In the genomic region with DNA sequence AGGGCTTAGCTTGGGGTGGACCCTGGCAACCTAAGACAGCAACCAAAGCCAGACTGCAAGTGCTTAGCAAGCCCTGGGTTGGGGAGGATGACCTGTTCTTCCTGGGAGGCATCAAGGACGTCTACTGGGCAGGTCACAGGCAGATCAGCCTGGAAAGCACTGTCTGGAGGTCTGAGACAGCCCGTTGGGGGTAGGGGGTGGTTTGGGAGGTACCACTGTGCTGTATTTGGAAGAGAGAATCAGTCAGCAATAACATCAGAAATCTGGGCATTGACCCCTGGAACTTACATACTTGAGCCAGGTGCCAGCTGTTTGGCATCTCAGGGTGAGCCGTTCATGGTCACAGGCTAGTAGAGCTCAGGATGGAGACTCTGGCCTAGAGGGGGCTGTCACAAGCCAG, we compare ENCODE assay signal across 28 mouse cellular contexts. TPM values are rescaled to one million over a fixed set of nuclear protein-coding genes. Genes with fewer than 3 reads are reported as not detected.
"Had no signal": no experiment of that assay in that cellular context is flagged by ENCODE, and none has a peak within 500 bp of the region (broad histone marks: within the 10 kb centered on the region; RNA-seq: fewer than 3 reads in every experiment).

No protein-coding gene starts in this region.

- H3K9me3 ChIP-seq: heart, embryonic 12.5 days; hindbrain, embryonic 10.5 days; hindbrain, embryonic 12.5 days; limb, embryonic 10.5 days; limb, embryonic 12.5 days had no signal

- H3K9ac ChIP-seq: heart, embryonic 12.5 days; hindbrain, embryonic 12.5 days; hindbrain, embryonic 14.5 days; limb, embryonic 12.5 days had no signal

- DNase-seq: gastrocnemius, adult 2 months; gastrocnemius, postnatal 10 days; gastrocnemius, postnatal 25 days; heart, adult 2 months; heart, postnatal 10 days; heart, postnatal 4 days; kidney, adult 18-20 months; kidney, adult 8-10 months; kidney, postnatal 10 days; kidney, postnatal 4 days had no signal

- H3K27ac ChIP-seq: gastrocnemius, adult 2 months; heart, adult 2 months; hindbrain, embryonic 10.5 days; hindbrain, embryonic 12.5 days; hindbrain, embryonic 14.5 days; layer of hippocampus, adult 2 months; left cerebral cortex, adult 2 months; limb, embryonic 10.5 days; limb, embryonic 12.5 days had no signal

- H3K4me2 ChIP-seq: heart, embryonic 12.5 days; hindbrain, embryonic 12.5 days; hindbrain, embryonic 14.5 days; limb, embryonic 12.5 days had no signal

- H3K27me3 ChIP-seq: hindbrain, embryonic 12.5 days; limb, embryonic 12.5 days had no signal

- ATAC-seq: forebrain, embryonic 16.5 days; hindbrain, embryonic 16.5 days; inflammation-experienced regulatory T-cells, adult 6 months; intestine, postnatal 0 days had no signal

- H3K4me3 ChIP-seq: gastrocnemius, adult 2 months; heart, adult 2 months; heart, embryonic 12.5 days; hindbrain, embryonic 10.5 days; hindbrain, embryonic 12.5 days; layer of hippocampus, adult 2 months; left cerebral cortex, adult 2 months; limb, embryonic 10.5 days; limb, embryonic 12.5 days had no signal

- H3K4me1 ChIP-seq: heart, embryonic 12.5 days; hindbrain, embryonic 10.5 days; hindbrain, embryonic 12.5 days; limb, embryonic 10.5 days had no signal

- H3K36me3 ChIP-seq: heart, embryonic 12.5 days; hindbrain, embryonic 10.5 days; hindbrain, embryonic 12.5 days; limb, embryonic 10.5 days; limb, embryonic 12.5 days had no signal

RNA-seq across cellular contexts. Expression of gene Prr23a1, which starts 26.2 kb away (rescaled TPM):
- polyA plus RNA-seq: forebrain, embryonic 16.5 days; frontal cortex, adult 2 months; heart, adult 2 months; heart, embryonic 12.5 days; heart, embryonic 14.5 days; heart, embryonic 16.5 days; hindbrain, embryonic 10.5 days; hindbrain, embryonic 12.5 days; inflammation-experienced regulatory T-cells, adult 6 months; intestine, postnatal 0 days; kidney, embryonic 14.5 days; kidney, embryonic 16.5 days; limb, embryonic 10.5 days; limb, embryonic 12.5 days; limb, embryonic 14.5 days had no signal

RNA-seq across cellular contexts. Expression of gene Prr23a2, which starts 40.2 kb away (rescaled TPM):
- polyA plus RNA-seq: forebrain, embryonic 16.5 days; frontal cortex, adult 2 months; heart, adult 2 months; heart, embryonic 12.5 days; heart, embryonic 14.5 days; heart, embryonic 16.5 days; hindbrain, embryonic 10.5 days; hindbrain, embryonic 12.5 days; hindbrain, embryonic 14.5 days; hindbrain, embryonic 16.5 days; inflammation-experienced regulatory T-cells, adult 6 months; intestine, postnatal 0 days; kidney, embryonic 14.5 days; kidney, embryonic 16.5 days; limb, embryonic 10.5 days; limb, embryonic 12.5 days; limb, embryonic 14.5 days had no signal

RNA-seq across cellular contexts. Expression of gene Prr23a3, which starts 48.5 kb away (rescaled TPM):
- polyA plus RNA-seq: forebrain, embryonic 16.5 days; frontal cortex, adult 2 months; heart, adult 2 months; heart, embryonic 14.5 days; heart, embryonic 16.5 days; hindbrain, embryonic 10.5 days; hindbrain, embryonic 12.5 days; hindbrain, embryonic 14.5 days; inflammation-experienced regulatory T-cells, adult 6 months; intestine, postnatal 0 days; kidney, embryonic 14.5 days; kidney, embryonic 16.5 days; limb, embryonic 12.5 days; limb, embryonic 14.5 days had no signal
